Mouse (Mus musculus): ENCODE data around the gene Idnk.
"Not testable (repeated sequence)": the region's sequence is repeated elsewhere in the genome, so short reads cannot be mapped to it uniquely, and the experiment has no call there.

The Idnk gene

GRCm38 (mm10) chr13:58146603-58147002, 10.8 kb upstream of the Idnk start:
- not testable (repeated sequence) for DNase-seq (ENCODE audit: low read depth, low spot score)

DNA sequence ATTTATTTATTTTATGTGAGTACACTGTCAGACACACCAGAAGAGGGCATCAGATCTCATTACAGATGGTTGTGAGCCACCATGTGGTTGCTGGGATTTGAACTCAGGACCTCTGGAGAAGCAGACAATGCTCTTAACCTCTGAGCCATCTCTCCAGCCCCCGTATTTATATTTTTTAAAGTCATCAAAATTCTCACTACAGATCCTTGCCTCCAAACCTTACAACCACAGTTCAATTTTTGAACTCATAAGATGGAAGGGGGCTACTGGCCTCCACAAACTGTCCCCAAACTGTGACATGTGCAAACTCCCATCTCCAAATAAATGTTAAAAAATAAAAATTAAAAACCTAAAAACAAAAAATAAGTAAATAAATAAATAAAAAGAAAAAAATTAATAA, 9.7 kb upstream of the Idnk start:
- DNase-seq (ENCODE audit: low read depth, low spot score) = no peak

GRCm38 (mm10) chr13:58148256-58148831, 9.1 kb upstream of the Idnk start:
- peak; percentile 79 for DNase-seq (ENCODE audit: low read depth, low spot score)

GRCm38 (mm10) chr13:58149033-58149558, 8.4 kb upstream of the Idnk start:
- DNase-seq (ENCODE audit: low read depth, low spot score) = no peak

GRCm38 (mm10) chr13:58149629-58150028, 7.8 kb upstream of the Idnk start:
- DNase-seq (ENCODE audit: low read depth, low spot score) = no peak

DNA sequence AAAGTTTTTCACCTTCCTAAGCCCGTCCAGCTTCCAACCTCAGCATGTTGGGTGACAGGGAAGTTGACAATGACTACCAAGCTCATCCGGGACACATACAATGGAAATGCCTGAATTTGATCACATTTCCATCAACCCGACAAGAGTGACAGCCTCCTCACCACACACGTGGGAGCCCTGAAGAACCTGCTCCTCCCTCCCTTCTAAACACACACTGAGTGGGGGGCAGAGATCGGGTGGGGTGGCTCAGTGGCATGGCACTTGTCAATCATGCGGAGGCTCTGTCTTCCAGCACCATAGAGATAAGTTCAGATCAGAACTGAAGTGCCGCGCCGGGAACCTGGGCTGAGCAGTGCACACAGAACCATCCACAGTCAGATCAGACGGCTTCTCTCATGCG, 7.0 kb upstream of the Idnk start:
- no peak for DNase-seq (ENCODE audit: low read depth, low spot score)

DNA sequence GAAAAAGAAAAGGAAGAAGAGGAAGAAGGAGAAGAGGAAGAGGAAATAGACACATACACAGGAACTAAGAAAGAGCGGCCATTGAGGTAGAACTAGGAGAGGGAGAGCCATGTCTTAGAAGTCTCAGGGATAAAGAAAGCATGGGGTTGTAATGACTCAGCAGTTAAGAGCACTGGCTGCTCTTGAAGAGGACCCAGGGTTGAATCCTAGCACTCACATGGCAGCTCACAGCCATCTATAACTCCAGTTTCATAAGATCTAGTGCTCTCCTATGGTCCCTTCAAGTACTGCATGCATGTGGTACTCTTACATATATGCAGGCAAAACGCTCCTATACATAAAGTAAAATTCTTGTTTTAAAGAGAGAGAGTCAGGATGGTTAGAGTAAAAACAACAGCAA, 1.4 kb upstream of the Idnk start:
- DNase-seq (ENCODE audit: low read depth, low spot score) = no peak

GRCm38 (mm10) chr13:58157036-58157435, 413 bp upstream of the Idnk start:
- no peak for DNase-seq (ENCODE audit: low read depth, low spot score)

- peak; percentile 93 for DNase-seq (ENCODE audit: low read depth, low spot score)
Observed at GRCm38 (mm10) chr13:58158099-58158912, 857 bp downstream of the Idnk start.

GRCm38 (mm10) chr13:58160761-58161160, 3.3 kb downstream of the Idnk start:
- DNase-seq (ENCODE audit: low read depth, low spot score) = no peak

GRCm38 (mm10) chr13:58163343-58163742, 5.9 kb downstream of the Idnk start:
- no peak for DNase-seq (ENCODE audit: low read depth, low spot score)

DNA sequence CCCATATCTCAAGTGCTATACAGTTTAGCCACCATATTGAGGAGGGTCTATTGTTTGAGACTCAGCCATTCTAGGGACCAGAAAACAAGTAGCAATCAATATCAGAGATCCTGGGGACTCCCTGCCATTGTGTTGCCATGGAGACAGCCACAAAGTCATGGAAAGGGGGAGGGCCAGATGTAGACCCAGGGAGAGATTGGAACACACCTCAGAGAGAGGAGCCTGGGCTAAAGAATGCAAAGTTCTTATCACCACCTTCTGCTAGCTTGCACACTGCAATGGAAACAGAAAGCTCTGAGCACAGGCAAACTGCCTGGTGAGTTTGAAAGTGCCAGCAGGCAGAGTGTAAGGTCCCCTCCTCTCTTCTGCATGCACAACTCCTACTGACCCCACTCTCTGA, 10.7 kb downstream of the Idnk start:
- no peak for DNase-seq (ENCODE audit: low read depth, low spot score)

DNA sequence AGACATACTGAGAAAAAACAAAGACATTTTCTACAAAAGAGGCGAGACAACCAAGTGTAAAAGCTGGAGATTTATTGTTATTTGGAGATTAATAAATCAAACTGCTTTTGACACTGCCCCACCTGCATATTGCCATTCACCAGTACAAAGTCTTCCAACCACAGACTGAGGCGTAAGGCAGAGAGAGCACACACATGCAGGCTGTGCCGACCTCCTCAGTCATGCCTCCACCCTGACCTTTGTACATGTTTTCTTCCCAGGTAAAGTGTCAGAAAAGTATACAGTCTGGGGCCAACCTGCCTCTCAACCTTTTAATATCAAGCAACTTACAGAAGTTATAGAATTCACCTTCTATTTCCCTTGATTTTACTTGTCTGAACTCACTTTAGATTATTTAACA, 18.7 kb downstream of the Idnk start:
- DNase-seq (ENCODE audit: low read depth, low spot score) = no peak

DNA sequence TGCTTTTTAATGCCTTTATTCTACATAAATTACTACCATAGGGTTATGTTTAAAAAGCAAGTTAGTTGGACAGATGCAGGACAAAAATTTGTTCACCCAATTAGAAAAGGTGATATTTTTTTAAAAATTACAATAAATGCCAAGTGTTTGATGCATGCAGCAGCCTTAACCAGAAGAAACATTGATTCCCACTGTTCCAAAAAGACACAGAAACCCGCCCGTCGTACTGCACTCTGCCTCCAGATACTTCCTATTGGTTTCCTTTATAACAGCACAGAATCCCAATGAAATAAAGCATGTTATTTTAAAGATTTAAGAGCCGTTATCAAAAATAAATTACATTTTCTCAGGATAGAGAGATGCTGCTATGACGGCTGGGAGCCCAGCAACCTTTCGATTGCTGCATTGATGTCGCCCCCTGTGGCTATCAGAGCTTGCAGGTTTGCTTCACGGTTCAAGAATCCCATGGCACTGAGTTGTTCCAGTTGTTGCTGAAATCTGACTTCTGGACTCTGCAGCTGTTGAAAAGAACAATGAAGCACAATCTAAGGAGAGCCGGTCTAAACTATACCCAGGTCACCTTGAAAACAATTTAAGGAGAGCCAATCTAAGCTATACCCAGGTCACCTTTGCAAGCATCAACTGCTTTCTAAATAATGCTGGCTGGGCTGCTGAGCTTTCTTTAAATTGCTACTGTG, 20.2 kb downstream of the Idnk start:
- no peak for DNase-seq (ENCODE audit: low read depth, low spot score)

DNA sequence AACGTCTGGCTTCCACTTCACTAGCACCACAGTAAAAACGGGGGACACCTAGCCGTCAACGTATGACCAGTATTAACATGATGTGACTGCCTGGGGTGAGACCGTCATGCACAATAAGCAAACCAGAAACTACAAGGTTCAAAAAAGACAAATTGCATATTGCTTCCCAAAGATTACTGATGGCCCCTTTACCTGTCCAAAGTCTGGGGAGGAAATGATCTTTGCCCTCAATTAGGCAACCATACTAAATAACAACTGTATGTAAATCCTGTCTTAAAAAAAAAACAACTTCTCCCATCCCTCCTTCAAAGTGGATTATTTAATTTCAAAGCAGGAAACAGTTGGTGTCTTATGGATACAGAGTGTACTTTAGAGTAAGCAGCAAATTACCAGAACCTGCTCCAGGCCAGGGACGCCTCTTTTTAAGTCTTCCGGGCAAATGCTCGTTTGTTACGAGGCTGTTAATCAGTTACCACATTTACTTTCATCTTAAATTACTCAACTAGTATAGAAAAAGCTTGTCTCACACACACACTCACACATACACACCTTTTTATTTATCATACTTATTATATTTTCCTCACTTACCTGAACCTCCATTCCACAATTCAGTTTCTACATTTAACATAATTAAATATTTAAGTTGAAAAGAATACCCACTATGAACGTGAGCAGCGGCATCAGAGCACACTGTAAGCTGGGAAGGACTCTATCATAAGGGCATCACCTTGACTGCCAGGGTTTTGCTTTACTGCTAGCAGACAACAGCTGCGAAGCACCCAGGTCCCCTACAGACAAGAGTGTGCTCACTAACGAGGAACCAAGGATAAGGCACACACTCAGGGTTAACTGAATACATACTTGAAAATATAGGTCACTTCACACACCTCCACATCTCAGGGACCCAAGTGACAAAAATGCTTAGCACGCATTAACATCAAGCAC, 24.4 kb downstream of the Idnk start:
- no peak for DNase-seq (ENCODE audit: low read depth, low spot score)

- no peak for DNase-seq (ENCODE audit: low read depth, low spot score)
Observed at GRCm38 (mm10) chr13:58184111-58184510, 26.7 kb downstream of the Idnk start.

DNA sequence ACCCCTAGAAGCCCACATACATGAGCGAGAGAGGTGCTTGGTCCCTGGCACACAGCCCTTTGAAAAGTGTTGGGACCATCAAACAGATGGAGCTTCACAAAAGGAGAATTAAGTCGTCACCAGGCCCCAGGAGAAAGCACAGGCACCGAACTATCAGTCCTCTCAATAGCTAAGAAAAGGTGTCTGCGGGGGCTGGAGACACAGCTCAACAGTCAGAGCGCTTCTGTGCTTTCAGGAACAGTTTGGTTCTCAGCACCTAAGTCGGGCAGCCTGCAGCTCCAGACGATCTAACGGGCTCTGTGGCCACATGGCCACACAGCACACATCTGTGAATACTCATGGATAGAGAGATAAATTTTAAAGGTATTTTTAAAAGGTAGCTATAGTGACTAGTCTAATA, 28.8 kb downstream of the Idnk start:
- DNase-seq (ENCODE audit: low read depth, low spot score) = no peak

- no peak for DNase-seq (ENCODE audit: low read depth, low spot score)
Observed at GRCm38 (mm10) chr13:58187751-58188150, 30.3 kb downstream of the Idnk start.

- peak; percentile 82 for DNase-seq (ENCODE audit: low read depth, low spot score)
Observed at GRCm38 (mm10) chr13:58188412-58188811, 31.0 kb downstream of the Idnk start.

GRCm38 (mm10) chr13:58189473-58189872, 32.0 kb downstream of the Idnk start:
- DNase-seq (ENCODE audit: low read depth, low spot score) = no peak

GRCm38 (mm10) chr13:58191516-58191915, 34.1 kb downstream of the Idnk start:
- no peak for DNase-seq (ENCODE audit: low read depth, low spot score)

Measured in forelimb bud, embryonic 11.5 days (tissue).